Mouse (Mus musculus) kidney, adult 2 months (tissue): ENCODE results near the gene Evc2.

Experiments
- CTCF ChIP-seq: fragments of 200-500 bp; conservative IDR thresholded peaks from 2 replicates; pipeline ENCODE4 v1.5.1; 2011; ENCODE audit warnings: low read depth, mild to moderate bottlenecking, control low read depth, low read length, moderate library complexity, mixed read lengths; ENCODE audit not compliant: insufficient read depth, insufficient read length
- POLR2A ChIP-seq: fragments of 200-500 bp; IDR thresholded peaks from one replicate; pipeline ENCODE4 v1.6.1; 2011; ENCODE audit warnings: low read depth, low read length, control low read depth

- TF ChIP-seq CTCF: no peak
- TF ChIP-seq POLR2A: no peak
Measured at GRCm38 (mm10) chr5:37419028-37419427, 80.7 kb downstream of the Evc2 start.
